Mouse (Mus musculus) retina, postnatal 7 days (tissue): ENCODE measurements around the gene Zfp768.
"Not testable (repeated sequence)": the region's sequence is repeated elsewhere in the genome, so short reads cannot be mapped to it uniquely, and the experiment has no call there.

Experiments
- DNase-seq: peaks from one replicate; pipeline ENCODE4 v3.0.0-alpha.2; 2012; ENCODE audit warnings: low read depth, low spot score

Gene Zfp768

GRCm38 (mm10) chr7:127345512-127346325 is at the start of gene Zfp768:
Zfp768 (minus strand) TSS chr7:127345589.
- peak; percentile 88 for DNase-seq

DNA sequence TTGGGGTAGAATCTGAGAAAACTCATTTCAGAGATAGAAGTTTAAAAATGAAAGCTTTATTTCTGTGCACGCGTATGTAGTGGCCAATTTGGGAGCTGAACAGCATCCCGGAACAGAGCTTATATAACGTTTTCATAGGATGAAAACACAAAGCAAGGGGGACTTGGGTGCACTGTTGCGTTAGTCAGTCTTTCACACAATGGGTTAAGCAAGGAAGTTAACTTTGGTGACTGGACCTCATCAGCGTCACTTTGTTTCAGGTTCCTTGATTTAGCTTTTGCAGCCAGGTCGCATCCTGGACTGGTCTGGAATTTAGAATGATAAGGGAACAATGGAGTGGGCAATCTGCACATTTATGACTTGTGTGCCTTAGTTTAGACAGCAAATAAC is 48.5 kb upstream of the Zfp768 start:
- no peak for DNase-seq

GRCm38 (mm10) chr7:127393157-127393943 is 48.0 kb upstream of the Zfp768 start, which contains the start of gene E430018J23Rik:
E430018J23Rik (minus strand) TSS chr7:127393629.
- DNase-seq: peak; percentile 98

DNA sequence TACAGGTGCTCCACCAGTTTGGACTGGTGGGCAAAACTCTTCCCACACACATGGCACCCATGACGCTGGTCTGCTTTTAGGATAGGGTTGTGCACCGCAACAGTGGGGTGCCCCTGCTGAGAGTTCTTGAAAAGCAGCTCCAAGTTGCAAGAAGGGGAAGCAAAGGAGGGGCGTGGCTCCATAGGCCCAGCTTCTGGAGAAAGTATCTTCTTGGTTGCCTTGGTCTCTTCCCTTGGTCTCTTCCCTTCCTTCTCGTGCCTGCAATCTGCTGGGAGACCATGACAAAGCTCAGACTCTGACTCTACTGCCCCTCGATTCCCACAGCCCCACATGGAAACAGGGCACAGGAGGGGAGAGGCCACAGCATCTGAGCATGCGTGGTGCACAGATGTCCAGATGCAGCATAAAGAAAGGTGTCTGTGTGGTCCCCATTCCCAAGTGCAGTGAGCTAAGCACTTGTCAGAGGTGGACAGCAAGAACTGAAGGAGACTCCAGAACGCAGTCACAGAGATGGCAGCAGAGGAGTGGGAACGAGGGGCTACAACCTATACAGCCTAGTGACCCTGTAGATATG is 46.9 kb upstream of the Zfp768 start:
- no peak for DNase-seq

- no peak for DNase-seq
Measured at GRCm38 (mm10) chr7:127391538-127391937, 46.1 kb upstream of the Zfp768 start.

DNA sequence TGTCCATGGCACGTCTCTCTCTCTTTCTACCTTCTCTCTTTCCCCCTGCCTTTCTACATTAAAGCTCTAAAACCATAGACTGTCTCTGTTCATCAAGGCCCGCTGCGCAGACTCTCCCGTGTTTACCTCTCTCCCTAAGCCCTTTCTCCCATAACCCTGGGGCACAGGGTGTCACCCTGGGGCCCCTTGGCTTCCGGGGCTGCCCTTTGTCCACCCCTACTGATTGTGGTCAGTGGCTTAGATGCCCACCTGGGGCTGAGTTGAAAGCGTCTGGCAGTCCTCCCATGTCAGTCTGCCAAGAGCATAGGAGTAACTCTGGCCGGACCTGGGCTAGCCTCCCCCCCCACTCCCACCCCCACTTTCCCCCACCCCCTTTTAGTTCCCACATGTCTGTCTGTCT is 44.9 kb upstream of the Zfp768 start:
- DNase-seq: no peak

GRCm38 (mm10) chr7:127388201-127388600 is 42.8 kb upstream of the Zfp768 start:
- not testable (repeated sequence) for DNase-seq

GRCm38 (mm10) chr7:127386641-127387392 is 41.4 kb upstream of the Zfp768 start, which contains the start of gene 9130019O22Rik:
9130019O22Rik (minus strand) TSS chr7:127387166.
- DNase-seq: peak; percentile 86

DNA sequence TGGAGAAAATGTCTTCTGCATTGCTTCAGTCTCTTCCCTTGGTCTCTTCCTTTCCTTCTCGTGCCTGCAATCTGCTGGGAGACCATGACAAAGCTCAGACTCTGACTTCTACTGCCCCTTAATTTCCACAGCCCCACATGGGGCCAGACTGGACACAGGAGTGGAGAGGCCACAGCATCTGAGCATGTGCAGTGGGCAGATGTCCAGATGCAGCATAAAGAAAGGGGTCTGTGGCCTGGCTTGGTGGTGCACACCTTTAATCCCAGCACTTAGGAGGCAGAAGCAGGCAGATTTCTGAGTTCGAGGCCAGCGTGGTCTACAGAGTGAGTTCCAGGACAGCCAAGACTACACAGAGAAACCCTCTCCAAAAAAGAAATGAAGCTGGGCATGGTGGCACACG is 40.2 kb upstream of the Zfp768 start:
- not testable (repeated sequence) for DNase-seq

DNA sequence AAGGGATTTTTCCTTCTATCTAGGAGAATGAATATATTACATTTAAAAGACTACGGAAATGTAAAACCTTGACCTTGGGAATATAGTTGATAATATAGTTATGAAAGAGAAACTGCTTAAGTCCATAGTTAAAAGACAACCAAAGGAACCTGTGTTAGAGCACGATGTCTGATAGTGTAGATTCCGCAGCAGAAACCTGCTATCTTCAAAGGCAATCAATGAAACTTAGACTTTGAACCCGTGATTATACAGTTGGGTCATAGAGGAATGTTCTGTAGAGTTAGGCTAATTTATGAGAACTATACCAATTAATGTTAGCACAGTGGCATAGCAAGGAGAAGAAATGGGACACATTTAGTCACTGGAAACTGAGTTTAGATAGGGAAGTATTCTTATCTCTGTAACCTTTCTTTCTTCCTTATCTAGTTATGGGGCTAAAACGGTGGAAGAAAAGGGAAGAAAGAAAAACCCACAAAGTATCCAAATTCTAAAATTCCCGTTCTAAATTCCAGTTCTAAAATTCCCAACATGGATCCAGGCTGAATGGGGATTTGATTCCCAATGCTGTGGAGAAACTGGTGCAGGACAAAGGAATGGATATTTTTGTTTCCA is 33.0 kb upstream of the Zfp768 start:
- DNase-seq: no peak

DNA sequence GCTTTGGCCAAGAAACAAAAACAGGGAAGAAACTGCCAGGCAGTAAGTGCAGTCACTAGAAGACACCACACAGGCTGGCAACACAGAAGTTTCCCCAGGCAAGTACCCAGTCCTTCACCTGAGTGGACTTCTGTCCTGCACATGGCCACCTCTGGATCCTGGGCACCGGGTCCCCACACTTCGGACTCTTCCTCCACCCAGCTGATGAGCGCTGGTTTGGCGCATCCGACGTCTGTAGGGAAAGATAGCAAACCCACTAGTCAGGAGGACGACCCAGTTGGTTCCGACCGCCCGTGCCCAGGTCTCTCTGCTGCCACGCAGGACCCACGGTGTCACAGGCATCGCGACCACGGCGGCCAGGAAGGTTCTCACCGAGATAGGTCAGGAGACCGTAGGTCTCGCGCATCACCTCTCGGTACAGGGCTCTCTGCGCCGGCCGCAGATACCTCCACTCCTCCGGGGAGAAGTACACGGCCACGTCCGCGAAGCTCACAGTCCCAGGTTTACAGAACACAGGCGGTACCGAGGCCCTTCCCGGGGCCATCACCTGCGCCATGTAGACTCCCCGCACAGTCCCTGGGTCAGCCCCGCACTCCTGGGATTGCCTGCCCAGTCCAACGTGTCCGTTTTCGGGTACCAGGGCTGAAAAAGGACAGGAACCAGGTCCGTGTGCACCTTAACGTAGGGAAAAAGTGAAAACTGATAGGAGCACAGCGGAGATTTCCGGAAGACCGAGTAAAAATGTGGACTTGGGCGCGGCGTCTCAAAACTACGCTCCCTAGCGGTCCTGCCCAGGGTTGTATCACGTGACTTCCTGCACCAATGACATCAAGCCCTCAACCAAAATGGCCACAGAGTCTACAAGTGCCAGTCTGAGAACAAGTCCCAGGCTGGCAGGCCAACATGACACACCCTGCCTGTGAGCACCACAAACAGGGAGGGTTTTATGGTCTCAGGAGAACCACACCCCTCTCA is 30.2 kb upstream of the Zfp768 start, which contains the start of gene Zfp747:
TSS of gene Zfp747 (minus strand) at position 780 of the 975 bp plus-strand sequence.
- DNase-seq: peak; percentile 80

- DNase-seq: not testable (repeated sequence)
Measured at GRCm38 (mm10) chr7:127371870-127372269, 26.5 kb upstream of the Zfp768 start.

GRCm38 (mm10) chr7:127371213-127371612 is 25.8 kb upstream of the Zfp768 start:
- DNase-seq: no peak

DNA sequence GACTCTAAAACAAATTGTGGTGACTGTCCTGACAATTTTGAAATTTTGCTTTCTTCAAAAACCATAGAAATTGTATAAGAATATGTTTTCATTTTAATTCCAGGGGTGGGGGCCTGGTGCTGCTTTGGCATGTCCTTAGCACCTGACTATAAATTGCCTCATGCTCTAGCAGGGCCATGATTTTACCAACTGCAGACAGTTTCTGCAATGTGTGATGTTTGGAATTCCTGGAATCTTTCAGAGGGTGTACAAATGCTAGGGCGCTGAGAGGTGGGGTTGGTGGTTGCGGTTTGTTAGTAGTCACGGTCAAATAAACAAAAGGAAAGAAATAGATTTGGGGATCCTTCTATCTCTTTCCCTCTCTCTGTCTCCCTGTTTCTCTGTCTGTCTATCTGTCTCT is 20.9 kb upstream of the Zfp768 start:
- DNase-seq: no peak

GRCm38 (mm10) chr7:127364166-127364565 is 18.8 kb upstream of the Zfp768 start:
- DNase-seq: no peak

- no peak for DNase-seq
Measured at GRCm38 (mm10) chr7:127363475-127363921, 18.1 kb upstream of the Zfp768 start.

- not testable (repeated sequence) for DNase-seq
Measured at GRCm38 (mm10) chr7:127362418-127362817, 17.0 kb upstream of the Zfp768 start.

- DNase-seq: no peak
Measured at GRCm38 (mm10) chr7:127361449-127361848, 16.1 kb upstream of the Zfp768 start.

- DNase-seq: no peak
Measured at GRCm38 (mm10) chr7:127360265-127360664, 14.9 kb upstream of the Zfp768 start.

DNA sequence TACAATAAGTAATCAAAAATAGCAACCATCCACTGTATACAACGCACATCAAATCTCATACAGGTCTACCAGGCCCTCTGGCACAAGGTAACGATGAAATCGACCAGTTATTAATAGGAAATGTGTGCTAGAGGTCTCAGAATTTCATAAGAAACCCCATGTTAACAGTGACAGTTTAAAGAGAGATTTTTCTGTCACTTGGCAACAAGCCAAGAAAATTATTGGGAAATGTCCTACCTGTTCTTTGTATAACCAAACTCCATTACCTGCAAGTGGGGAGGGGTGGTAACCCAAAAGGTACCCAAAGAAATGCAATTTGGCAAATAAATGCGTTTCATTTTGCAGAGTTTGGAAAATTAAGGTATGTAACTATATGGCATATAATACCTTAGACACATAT is 13.1 kb upstream of the Zfp768 start:
- no peak for DNase-seq
